Mouse (Mus musculus): ENCODE measurements around the gene Nfe2l3.
"Not testable (repeated sequence)": the region's sequence is repeated elsewhere in the genome, so short reads cannot be mapped to it uniquely, and the experiment has no call there.

The Nfe2l3 gene

GRCm38 (mm10) chr6:51452927-51453503 is 20.5 kb downstream of the Nfe2l3 start:
- DNase-seq (ENCODE audit: low spot score), result no peak

- DNase-seq (ENCODE audit: low spot score), result no peak
Observed at GRCm38 (mm10) chr6:51454949-51455348, 22.5 kb downstream of the Nfe2l3 start.

- DNase-seq (ENCODE audit: low spot score), result no peak
Observed at GRCm38 (mm10) chr6:51456198-51456597, 23.7 kb downstream of the Nfe2l3 start.

GRCm38 (mm10) chr6:51457283-51457682 is 24.8 kb downstream of the Nfe2l3 start:
- no peak for DNase-seq (ENCODE audit: low spot score)

GRCm38 (mm10) chr6:51457770-51458387 is 25.4 kb downstream of the Nfe2l3 start:
- DNase-seq (ENCODE audit: low spot score), result no peak

GRCm38 (mm10) chr6:51458925-51459312 is 26.4 kb downstream of the Nfe2l3 start:
- DNase-seq (ENCODE audit: low spot score), result no peak

- no peak for DNase-seq (ENCODE audit: low spot score)
Observed at GRCm38 (mm10) chr6:51459313-51460020, 27.0 kb downstream of the Nfe2l3 start.

- no peak for DNase-seq (ENCODE audit: low spot score)
Observed at GRCm38 (mm10) chr6:51460021-51460360, 27.5 kb downstream of the Nfe2l3 start.

- DNase-seq (ENCODE audit: low spot score), result no peak
Observed at GRCm38 (mm10) chr6:51460363-51460762, 27.9 kb downstream of the Nfe2l3 start.

- DNase-seq (ENCODE audit: low spot score), result no peak
Observed at GRCm38 (mm10) chr6:51467649-51468048, 35.2 kb downstream of the Nfe2l3 start.

- peak; percentile 58 for DNase-seq (ENCODE audit: low spot score)
Observed at GRCm38 (mm10) chr6:51468891-51469561, 36.6 kb downstream of the Nfe2l3 start.

GRCm38 (mm10) chr6:51469715-51470310 is 37.3 kb downstream of the Nfe2l3 start, which contains the start of gene Hnrnpa2b1:
Gene Hnrnpa2b1 (minus strand): TSS chr6:51469894.
- peak; percentile 99 for DNase-seq (ENCODE audit: low spot score)

GRCm38 (mm10) chr6:51470311-51471178 is 38.1 kb downstream of the Nfe2l3 start, which contains the start of gene Cbx3:
Gene Cbx3 (plus strand): TSS chr6:51470360.
- DNase-seq (ENCODE audit: low spot score), result peak; percentile 66

GRCm38 (mm10) chr6:51471179-51471505 is 38.7 kb downstream of the Nfe2l3 start:
- no peak for DNase-seq (ENCODE audit: low spot score)

- no peak for DNase-seq (ENCODE audit: low spot score)
Observed at GRCm38 (mm10) chr6:51471782-51472181, 39.3 kb downstream of the Nfe2l3 start.

GRCm38 (mm10) chr6:51472213-51472612 is 39.7 kb downstream of the Nfe2l3 start:
- no peak for DNase-seq (ENCODE audit: low spot score)

GRCm38 (mm10) chr6:51479136-51479731 is 46.8 kb downstream of the Nfe2l3 start:
- no peak for DNase-seq (ENCODE audit: low spot score)

GRCm38 (mm10) chr6:51481548-51481947 is 49.1 kb downstream of the Nfe2l3 start:
- no peak for DNase-seq (ENCODE audit: low spot score)

GRCm38 (mm10) chr6:51483861-51484260 is 51.4 kb downstream of the Nfe2l3 start:
- DNase-seq (ENCODE audit: low spot score), result no peak

GRCm38 (mm10) chr6:51484556-51484955 is 52.1 kb downstream of the Nfe2l3 start:
- not testable (repeated sequence) for DNase-seq (ENCODE audit: low spot score)

GRCm38 (mm10) chr6:51485646-51486045 is 53.2 kb downstream of the Nfe2l3 start:
- no peak for DNase-seq (ENCODE audit: low spot score)
